Mouse (Mus musculus): ENCODE data around the gene Smyd3.

- TF ChIP-seq CTCF (IDR thresholded peaks at IDR 0.05), result no peak
- no peak for TF ChIP-seq EP300 (IDR thresholded peaks at IDR 0.05)
Measured at GRCm38 (mm10) chr1:179343426-179343825, 174.4 kb downstream of the Smyd3 start.
